Mouse (Mus musculus): ENCODE data around the gene Psen1. TPM values are rescaled to one million over a fixed set of nuclear protein-coding genes. Genes with fewer than 3 reads are reported as not detected.

Gene Psen1
- total and polyA plus RNA-seq, 3 experiments: 28.4 to 61.1 (median 45.8) TPM

DNA sequence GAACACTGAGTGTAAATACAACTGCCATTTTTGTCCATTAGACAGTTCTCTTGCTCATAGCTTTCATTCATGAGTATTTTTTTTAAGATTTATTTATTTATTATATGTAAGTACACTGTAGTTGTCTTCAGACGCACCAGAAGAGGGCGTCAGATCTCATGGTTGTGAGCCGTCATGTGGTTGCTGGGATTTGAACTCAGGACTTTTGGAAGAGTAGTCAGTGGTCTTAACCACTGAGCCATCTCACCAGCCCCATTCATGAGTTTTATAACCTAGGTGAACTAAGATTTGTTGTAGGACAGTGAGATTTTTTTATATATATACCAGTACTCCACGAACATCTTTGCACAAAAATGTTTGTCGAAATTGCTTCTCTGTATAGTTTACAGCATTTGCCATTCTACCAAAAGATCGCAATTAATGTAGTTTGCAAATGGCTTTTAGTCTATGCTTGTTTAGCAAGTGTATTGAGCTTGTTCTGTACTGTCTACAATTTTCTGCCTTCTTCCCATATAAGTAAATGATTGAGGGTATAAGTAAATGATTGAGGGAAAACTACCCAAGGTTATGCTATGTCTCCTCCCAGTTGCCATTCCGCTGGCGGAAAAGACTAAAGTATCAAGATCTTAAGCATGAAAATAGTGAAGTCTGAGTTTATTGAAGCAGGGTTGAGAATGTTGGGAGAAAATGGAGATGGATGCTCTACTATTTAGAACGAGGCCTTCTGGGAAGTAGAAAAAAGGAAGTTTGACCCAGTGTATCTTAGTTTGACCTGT, 1.2 kb upstream of the Psen1 start:
- no peak overlapping the region for H3K27ac ChIP-seq (ENCODE audit: insufficient read depth, low read depth)

DNA sequence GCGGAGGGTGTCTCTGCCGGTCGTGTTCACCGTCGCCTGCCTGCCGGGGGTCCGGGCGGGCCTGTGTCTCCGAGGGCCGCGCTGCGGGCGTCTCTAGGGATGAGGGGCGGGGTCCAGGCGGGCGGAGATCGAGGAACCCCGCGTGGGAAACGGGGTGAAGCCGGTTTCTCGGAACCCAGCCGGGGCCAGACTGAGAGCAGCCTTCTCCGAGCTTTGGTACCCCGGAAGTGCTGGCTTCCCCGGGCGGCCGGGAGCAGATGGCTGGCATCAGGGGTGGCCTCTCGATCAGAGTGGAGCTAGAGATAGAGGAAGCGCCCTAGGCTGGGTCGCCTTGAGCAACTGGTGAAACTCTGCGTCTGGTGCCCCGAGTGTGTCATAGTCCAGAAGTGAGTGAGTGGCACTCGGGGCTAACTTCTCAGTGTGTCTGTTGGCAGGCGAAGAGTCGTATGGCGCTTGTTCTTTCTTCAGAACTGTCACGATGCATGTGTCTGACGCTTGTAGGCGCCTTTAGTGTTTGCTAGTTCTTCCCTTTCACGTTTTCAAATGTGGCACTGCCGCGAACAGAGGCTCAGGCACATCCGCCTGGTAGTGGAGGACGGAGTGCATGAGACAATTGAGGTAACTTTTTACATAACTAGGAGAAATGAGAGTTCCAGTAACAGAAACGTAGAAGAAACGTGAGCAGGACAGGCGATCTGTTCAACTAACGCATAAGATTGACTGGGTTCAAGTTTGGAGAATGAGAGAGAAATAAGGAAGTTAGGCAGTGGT, 549 bp downstream of the Psen1 start:
- dilution Hi-C loops (cut with MboI; ENCODE audit: extremely low pct_ligation_motif_present, extremely low pct_unique_long_range_greater_than_20kb, low sequenced_read_pairs): no loop called here
- H3K36me3 ChIP-seq (replicated peaks in 1 of 2; ENCODE audit: control insufficient read depth in 1 of 2, insufficient read depth in 1 of 2, low read length in 1 of 2): peaks cover 5 to 29% of the 10 kb centered on the region in 2 experiments

More for the DNA sequence above, 1.2 kb upstream of the Psen1 start:
- Histone ChIP-seq H3K4me3 (replicated peaks in 1 of 3; ENCODE audit: low read depth in 2 of 3, low read length in 2 of 3, poor library complexity in 1 of 3) (no peak overlapping the region), H3K9ac (ENCODE audit: insufficient read depth, low read depth) (peak overlapping the region; percentile 79), H3K79me2 (replicated peaks; ENCODE audit: control insufficient read depth, extremely low read depth, insufficient read depth, poor library complexity, severe bottlenecking) (peaks cover 29% of the 10 kb centered on the region), H3K36me3 (replicated peaks in 1 of 2; ENCODE audit: control insufficient read depth in 1 of 2, insufficient read depth in 1 of 2, low read length in 1 of 2) (peaks cover 7 to 29% of the 10 kb centered on the region in 2 experiments), H3K9me3 (replicated peaks; ENCODE audit: low read length) (no peaks in the 10 kb centered on the region), H3K27me3 (replicated peaks) (no peaks in the 10 kb centered on the region), H3K4me2 (ENCODE audit: insufficient read depth, low read depth, poor library complexity, severe bottlenecking) (0 out of 2 replicates have a peak overlapping the region, but pooled peaks have one; percentile 67), H3K4me1 (ENCODE audit: control insufficient read depth in 1 of 2, insufficient read depth in 2 of 2) (peaks cover 3 to 23% of the 10 kb centered on the region in 2 experiments; a peak in 3 of 4 replicates)
- no peak for DNase-seq (ENCODE audit: extremely low read depth)
- dilution Hi-C loops (cut with MboI; ENCODE audit: extremely low pct_ligation_motif_present, extremely low pct_unique_long_range_greater_than_20kb, low sequenced_read_pairs) (no loop called here), in situ Hi-C loops (cut with MboI; ENCODE audit: low pct_ligation_motif_present, low pct_unique_long_range_greater_than_20kb, low sequenced_read_pairs) (no loop called here)
- TF ChIP-seq E2F4 (IDR thresholded peaks at IDR 0.05; ENCODE audit: insufficient replicate concordance, low read depth, low read length): 0 out of 2 replicates have a peak, but pooled peaks have one; percentile 33
- 0 out of 4 replicates have a peak, but pooled peaks of 1 of the 2 experiments have one; percentile 4 for TF ChIP-seq CTCF (conservative IDR thresholded peaks at IDR 0.05 in 1 of 2, IDR thresholded peaks at IDR 0.05 in 1 of 2; ENCODE audit: low read depth in 2 of 2, low read length in 2 of 2)
- TF ChIP-seq ZNF384 (IDR thresholded peaks at IDR 0.05; ENCODE audit: low read depth, low read length): no peak
- 0 out of 2 replicates have a peak, but pooled peaks have one; percentile 9 for TF ChIP-seq EP300 (IDR thresholded peaks at IDR 0.05; ENCODE audit: low read length)

More for the DNA sequence above, 549 bp downstream of the Psen1 start:
- peak; percentile 65 for DNase-seq (ENCODE audit: extremely low read depth)
- Histone ChIP-seq H3K4me3 (replicated peaks in 1 of 3; ENCODE audit: low read depth in 2 of 3, low read length in 2 of 3, poor library complexity in 1 of 3) (peak overlapping the region; percentile 68 to 79 (median 77)), H3K27ac (ENCODE audit: insufficient read depth, low read depth) (peak overlapping the region; percentile 91), H3K9ac (ENCODE audit: insufficient read depth, low read depth) (peak overlapping the region; percentile 81), H3K4me2 (ENCODE audit: insufficient read depth, low read depth, poor library complexity, severe bottlenecking) (peak overlapping the region; percentile 82), H3K9me3 (replicated peaks; ENCODE audit: low read length) (no peaks in the 10 kb centered on the region), H3K79me2 (replicated peaks; ENCODE audit: control insufficient read depth, extremely low read depth, insufficient read depth, poor library complexity, severe bottlenecking) (peaks cover 45% of the 10 kb centered on the region), H3K27me3 (replicated peaks) (no peaks in the 10 kb centered on the region), H3K4me1 (ENCODE audit: control insufficient read depth in 1 of 2, insufficient read depth in 2 of 2) (peaks cover 3 to 41% of the 10 kb centered on the region in 2 experiments; a peak in 3 of 4 replicates)
- in situ Hi-C loops (cut with MboI; ENCODE audit: low pct_ligation_motif_present, low pct_unique_long_range_greater_than_20kb, low sequenced_read_pairs): no loop called here
- TF ChIP-seq ZKSCAN1 (IDR thresholded peaks at IDR 0.05; ENCODE audit: borderline replicate concordance, low read depth, low read length) (no peak), ZNF384 (IDR thresholded peaks at IDR 0.05; ENCODE audit: low read depth, low read length) (no peak), MAFK (IDR thresholded peaks at IDR 0.05; ENCODE audit: insufficient replicate concordance, low read length) (no peak), MEF2A (IDR thresholded peaks at IDR 0.05; ENCODE audit: borderline replicate concordance, low read depth, low read length) (no peak), KAT2A (IDR thresholded peaks at IDR 0.05; ENCODE audit: insufficient replicate concordance, low read length) (no peak), EP300 (IDR thresholded peaks at IDR 0.05; ENCODE audit: low read length) (no peak), MAX (IDR thresholded peaks at IDR 0.05; ENCODE audit: low read length) (no peak), POLR2AphosphoS2 (IDR thresholded peaks at IDR 0.05; ENCODE audit: low read depth, low read length) (no peak; the same call in 1 of the 2 replicates), ETS1 (conservative IDR thresholded peaks at IDR 0.05; ENCODE audit: low read depth, low read length) (no peak), ZMIZ1 (IDR thresholded peaks at IDR 0.05; ENCODE audit: low read depth, low read length) (no peak), ZC3H11A (IDR thresholded peaks at IDR 0.05; ENCODE audit: low read depth, low read length) (no peak), JUND (conservative IDR thresholded peaks at IDR 0.05; ENCODE audit: low read depth, low read length) (no peak), ELF1 (IDR thresholded peaks at IDR 0.05; ENCODE audit: low read depth, low read length) (no peak; the same call in 1 of the 2 replicates), MAZ (IDR thresholded peaks at IDR 0.05; ENCODE audit: low read depth, low read length) (no peak), POLR2A (IDR thresholded peaks at IDR 0.05; ENCODE audit: low read depth, low read length) (no peak), IRF4 (IDR thresholded peaks at IDR 0.05; ENCODE audit: low read depth, low read length) (no peak), MYC (IDR thresholded peaks at IDR 0.05; ENCODE audit: low read depth, low read length) (peak; percentile 47), TBP (conservative IDR thresholded peaks at IDR 0.05; ENCODE audit: low read depth, low read length) (0 out of 2 replicates have a peak, but pooled peaks have one; percentile 23), BHLHE40 (IDR thresholded peaks at IDR 0.05; ENCODE audit: low read depth, low read length) (peak; percentile 67), PAX5 (IDR thresholded peaks at IDR 0.05; ENCODE audit: low read length) (no peak), HCFC1 (IDR thresholded peaks at IDR 0.05; ENCODE audit: low read depth, low read length) (no peak), USF1 (IDR thresholded peaks at IDR 0.05; ENCODE audit: low read depth, low read length) (no peak), CTCF (conservative IDR thresholded peaks at IDR 0.05 in 1 of 2, IDR thresholded peaks at IDR 0.05 in 1 of 2; ENCODE audit: low read depth in 2 of 2, low read length in 2 of 2) (no peak), RAD21 (IDR thresholded peaks at IDR 0.05; ENCODE audit: low read depth, low read length) (no peak), SIN3A (IDR thresholded peaks at IDR 0.05; ENCODE audit: low read length) (peak; percentile 93), CHD2 (IDR thresholded peaks at IDR 0.05; ENCODE audit: low read length) (no peak), MXI1 (IDR thresholded peaks at IDR 0.05; ENCODE audit: low read depth, low read length) (peak; percentile 83)

All from CH12.LX (cell line).